Mouse (Mus musculus) CH12.LX (cell line): ENCODE measurements around the gene Dtx3l. TPM values are rescaled to one million over a fixed set of nuclear protein-coding genes. Genes with fewer than 3 reads are reported as not detected.
"Not testable (repeated sequence)": the region's sequence is repeated elsewhere in the genome, so short reads cannot be mapped to it uniquely, and the experiment has no call there.

Experiments used
- DNase-seq: peaks from one replicate; pipeline ENCODE4 v3.0.0-alpha.2; 2013; ENCODE audit errors: extremely low read depth
- H3K27ac ChIP-seq: 2 replicates; pipeline ENCODE4 v1.5.1; 2012; ENCODE audit warnings: low read depth, mild to moderate bottlenecking, control low read depth, moderate library complexity; ENCODE audit not compliant: insufficient read depth
- H3K27me3 ChIP-seq: replicated peaks from 2 replicates; pipeline ENCODE3; 2012; ENCODE audit warnings: inconsistent platforms
- H3K36me3 ChIP-seq, 2 experiments: replicated peaks in 1 of 2; 2 replicates each; pipeline versions ENCODE3 to v1.6.1; 2012; ENCODE audit warnings: inconsistent platforms in 1 of 2, low read length in 1 of 2, mild to moderate bottlenecking in 1 of 2, mixed read lengths in 1 of 2, moderate library complexity in 1 of 2; ENCODE audit not compliant: control insufficient read depth in 1 of 2, insufficient read depth in 1 of 2
- H3K4me1 ChIP-seq, 2 experiments: 2 replicates each; pipeline ENCODE4 v1.6.1; 2012; ENCODE audit warnings: inconsistent platforms in 1 of 2, moderate library complexity in 1 of 2; ENCODE audit not compliant: insufficient read depth in 2 of 2, control insufficient read depth in 1 of 2
- H3K4me2 ChIP-seq: 2 replicates; pipeline ENCODE4 v1.6.1; 2012; ENCODE audit warnings: low read depth, mild to moderate bottlenecking, control low read depth; ENCODE audit not compliant: poor library complexity, insufficient read depth, severe bottlenecking
- H3K4me3 ChIP-seq, 3 experiments: fragments of 150-350 bp in 1 of 3; sonication (generic) in 1 of 3; replicated peaks in 1 of 3; 2 replicates each; pipeline versions ENCODE3 to v1.5.1; 2011 to 2012; ENCODE audit warnings: low read depth in 2 of 3, low read length in 2 of 3, mild to moderate bottlenecking in 2 of 3, moderate library complexity in 2 of 3, control low read depth in 1 of 3, improper control_type of control experiment in 1 of 3, inconsistent platforms in 1 of 3, mixed read lengths in 1 of 3; ENCODE audit not compliant: poor library complexity in 1 of 3
- H3K79me2 ChIP-seq: replicated peaks from 2 replicates; pipeline ENCODE4 v1.6.1; 2012; ENCODE audit warnings: mild to moderate bottlenecking, moderate library complexity; ENCODE audit not compliant: control insufficient read depth, poor library complexity, insufficient read depth, severe bottlenecking; ENCODE audit errors: extremely low read depth
- H3K9ac ChIP-seq: 2 replicates; pipeline ENCODE4 v1.6.1; 2012; ENCODE audit warnings: low read depth, mild to moderate bottlenecking, control low read depth, moderate library complexity; ENCODE audit not compliant: insufficient read depth
- H3K9me3 ChIP-seq: replicated peaks from 2 replicates; pipeline ENCODE3; 2012; ENCODE audit warnings: low read length, inconsistent platforms, mixed read lengths
- BHLHE40 ChIP-seq: IDR thresholded peaks from 2 replicates; pipeline ENCODE4 v1.6.1; 2011; ENCODE audit warnings: mild to moderate bottlenecking, low read depth, low read length, improper control_type of control experiment
- E2F4 ChIP-seq: IDR thresholded peaks from 2 replicates; pipeline ENCODE4 v1.6.1; 2011; ENCODE audit warnings: low read depth, low read length, improper control_type of control experiment; ENCODE audit not compliant: insufficient replicate concordance
- ELF1 ChIP-seq: IDR thresholded peaks from 2 replicates; pipeline ENCODE4 v1.6.1; 2014; ENCODE audit warnings: low read depth, mild to moderate bottlenecking, inconsistent platforms, low read length, improper control_type of control experiment
- ETS1 ChIP-seq: conservative IDR thresholded peaks from 2 replicates; pipeline ENCODE4 v1.6.1; 2012; ENCODE audit warnings: low read depth, mild to moderate bottlenecking, inconsistent platforms, low read length, improper control_type of control experiment, moderate library complexity
- GABPA ChIP-seq: IDR thresholded peaks from 2 replicates; pipeline ENCODE4 v1.6.1; 2012; ENCODE audit warnings: low read depth, low read length, improper control_type of control experiment, inconsistent platforms; ENCODE audit not compliant: insufficient replicate concordance
- IRF4 ChIP-seq: IDR thresholded peaks from 2 replicates; pipeline ENCODE4 v1.6.1; 2014; ENCODE audit warnings: low read depth, mild to moderate bottlenecking, inconsistent platforms, low read length, improper control_type of control experiment
- JUN ChIP-seq: IDR thresholded peaks from 2 replicates; pipeline ENCODE4 v1.6.1; 2011; ENCODE audit warnings: low read depth, mild to moderate bottlenecking, low read length, improper control_type of control experiment, moderate library complexity; ENCODE audit not compliant: insufficient read depth
- KAT2A ChIP-seq: IDR thresholded peaks from 2 replicates; pipeline ENCODE4 v1.6.1; 2012; ENCODE audit warnings: low read length, improper control_type of control experiment, inconsistent platforms; ENCODE audit not compliant: insufficient replicate concordance
- MAFK ChIP-seq: IDR thresholded peaks from 2 replicates; pipeline ENCODE4 v1.6.1; 2011; ENCODE audit warnings: low read length, improper control_type of control experiment; ENCODE audit not compliant: insufficient replicate concordance
- MAZ ChIP-seq: IDR thresholded peaks from 2 replicates; pipeline ENCODE4 v1.6.1; 2012; ENCODE audit warnings: low read depth, mild to moderate bottlenecking, inconsistent platforms, low read length, improper control_type of control experiment, moderate library complexity
- MEF2A ChIP-seq: IDR thresholded peaks from 2 replicates; pipeline ENCODE4 v1.6.1; 2014; ENCODE audit warnings: low read depth, mild to moderate bottlenecking, inconsistent platforms, low read length, improper control_type of control experiment, borderline replicate concordance
- MXI1 ChIP-seq: IDR thresholded peaks from 2 replicates; pipeline ENCODE4 v1.6.1; 2011; ENCODE audit warnings: mild to moderate bottlenecking, low read depth, low read length, improper control_type of control experiment
- NRF1 ChIP-seq: IDR thresholded peaks from 2 replicates; pipeline ENCODE4 v1.6.1; 2014; ENCODE audit warnings: low read depth, mild to moderate bottlenecking, inconsistent platforms, low read length, improper control_type of control experiment, moderate library complexity
- PAX5 ChIP-seq: IDR thresholded peaks from 2 replicates; pipeline ENCODE4 v1.6.1; 2012; ENCODE audit warnings: low read length, inconsistent platforms, mixed read lengths
- RCOR1 ChIP-seq: conservative IDR thresholded peaks from 2 replicates; pipeline ENCODE4 v1.6.1; 2012; ENCODE audit warnings: low read depth, mild to moderate bottlenecking, inconsistent platforms, low read length, improper control_type of control experiment
- SMC3 ChIP-seq: IDR thresholded peaks from 2 replicates; pipeline ENCODE4 v1.6.1; 2011; ENCODE audit warnings: low read depth, low read length, improper control_type of control experiment
- TBP ChIP-seq: conservative IDR thresholded peaks from 2 replicates; pipeline ENCODE4 v1.6.1; 2011; ENCODE audit warnings: low read depth, low read length, improper control_type of control experiment
- TCF12 ChIP-seq: IDR thresholded peaks from 2 replicates; pipeline ENCODE4 v1.6.1; 2014; ENCODE audit warnings: low read depth, mild to moderate bottlenecking, inconsistent platforms, low read length, improper control_type of control experiment
- USF2 ChIP-seq: conservative IDR thresholded peaks from 2 replicates; pipeline ENCODE4 v1.6.1; 2011; ENCODE audit warnings: low read depth, low read length, improper control_type of control experiment
- ZNF384 ChIP-seq: IDR thresholded peaks from 2 replicates; pipeline ENCODE4 v1.6.1; 2012; ENCODE audit warnings: low read depth, low read length, improper control_type of control experiment, inconsistent platforms
- dilution Hi-C: fragments of 300-500 bp; cut with MboI; formaldehyde crosslinking; loops from 2 replicates; pipeline ENCODE4 v1.14.3; 2020; ENCODE audit warnings: low sequenced_read_pairs; ENCODE audit not compliant: extremely low pct_unique_long_range_greater_than_20kb, extremely low pct_ligation_motif_present
- in situ Hi-C: fragments of 300-500 bp; cut with MboI; formaldehyde crosslinking; loops from 3 replicates; pipeline ENCODE4 v1.14.3; 2019; ENCODE audit warnings: low sequenced_read_pairs, low pct_ligation_motif_present, low pct_unique_long_range_greater_than_20kb, mixed read lengths
- polyA plus RNA-seq: library from polyadenylated mRNA; unstranded; fragments of >175 nt; gene quantifications from 2 replicates; pipeline ENCODE4 v1.2.1, GENCODE M21; 2012; ENCODE audit warnings: low read depth; ENCODE audit not compliant: insufficient read length
- total RNA-seq, 2 experiments: library from RNA; depleted of rRNA; stranded (reverse); fragments of 300-350 nt in 1 of 2; fragments of >200 nt in 1 of 2; gene quantifications; 2 replicates each; pipeline ENCODE4 v1.2.3; 2012 to 2014

The Dtx3l gene
- total and polyA plus RNA-seq, 3 experiments = 14.4 to 21.1 (median 17.4) TPM

- TF ChIP-seq KAT2A = no peak
- no peak for TF ChIP-seq PAX5
- TF ChIP-seq ZNF384 = peak; percentile 89
- no peak for TF ChIP-seq MEF2A
- TF ChIP-seq GABPA = no peak
- TF ChIP-seq ETS1 = no peak
- TF ChIP-seq TBP = 0 out of 2 replicates have a peak, but pooled peaks have one; percentile 59
- no peak for TF ChIP-seq JUN
- TF ChIP-seq MAFK = no peak
Measured at GRCm38 (mm10) chr16:35967319-35967718, 28.4 kb upstream of the Dtx3l start (continued).

- H3K27ac ChIP-seq = no peak overlapping the region
Measured at GRCm38 (mm10) chr16:35966411-35967115, 27.6 kb upstream of the Dtx3l start.

GRCm38 (mm10) chr16:35965991-35966390 is 27.0 kb upstream of the Dtx3l start:
- H3K27me3 ChIP-seq, H3K27ac ChIP-seq, H3K79me2 ChIP-seq, H3K4me3 ChIP-seq, H3K4me1 ChIP-seq, DNase-seq, H3K4me2 ChIP-seq, in situ Hi-C loops, H3K9me3 ChIP-seq, dilution Hi-C loops, H3K9ac ChIP-seq: not testable (repeated sequence)
- H3K36me3 ChIP-seq = peaks cover 35 to 77% of the 10 kb centered on the region in 2 experiments

More at GRCm38 (mm10) chr16:35966411-35967115, 27.6 kb upstream of the Dtx3l start:
- TF ChIP-seq MAFK = no peak
- TF ChIP-seq ZNF384 = no peak
- no peak for TF ChIP-seq ETS1
- no peak for TF ChIP-seq NRF1
- no peak for TF ChIP-seq RCOR1
- TF ChIP-seq SMC3 = no peak
- TF ChIP-seq BHLHE40 = no peak
- no peak for TF ChIP-seq MXI1
- TF ChIP-seq E2F4 = no peak
- TF ChIP-seq MAZ = no peak
- no peak for TF ChIP-seq ELF1
- TF ChIP-seq IRF4 = no peak
- TF ChIP-seq TCF12 = no peak
- no peak for TF ChIP-seq USF2
- in situ Hi-C loops (no loop called here), dilution Hi-C loops (no loop called here)
- Histone ChIP-seq H3K9me3 (no peaks in the 10 kb centered on the region), H3K79me2 (no peaks in the 10 kb centered on the region), H3K4me2 (no peak overlapping the region), H3K4me3 (no peak overlapping the region), H3K36me3 (peaks cover 39 to 81% of the 10 kb centered on the region in 2 experiments), H3K9ac (no peak overlapping the region), H3K27me3 (no peaks in the 10 kb centered on the region), H3K4me1 (no peaks in the 10 kb centered on the region)
- DNase-seq = no peak
